Mouse (Mus musculus): ENCODE data around the gene Ap2a2.
"Not testable (repeated sequence)": the region's sequence is repeated elsewhere in the genome, so short reads cannot be mapped to it uniquely, and the experiment has no call there.

The Ap2a2 gene

DNA sequence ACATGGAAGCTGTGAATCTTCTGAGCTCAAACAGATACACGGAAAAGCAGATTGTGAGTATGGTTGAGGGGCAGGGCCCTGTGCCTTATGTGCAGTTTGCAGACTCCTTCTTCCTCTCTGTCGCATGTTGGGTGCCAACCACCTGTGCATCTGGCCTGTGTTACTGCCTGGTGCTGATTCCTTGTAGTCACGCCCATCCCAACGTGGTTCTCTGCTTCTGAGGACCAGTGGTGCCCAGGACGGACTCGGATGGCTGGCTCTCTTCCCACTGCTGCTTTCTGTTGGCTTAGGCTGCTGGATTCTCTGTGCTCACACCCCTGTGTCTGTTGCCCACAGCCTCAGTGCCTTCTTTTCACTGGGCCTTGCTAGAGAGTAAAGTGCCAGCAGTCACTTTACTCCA is 35.6 kb downstream of the Ap2a2 start:
- no peak for DNase-seq (ENCODE audit: low spot score)

DNA sequence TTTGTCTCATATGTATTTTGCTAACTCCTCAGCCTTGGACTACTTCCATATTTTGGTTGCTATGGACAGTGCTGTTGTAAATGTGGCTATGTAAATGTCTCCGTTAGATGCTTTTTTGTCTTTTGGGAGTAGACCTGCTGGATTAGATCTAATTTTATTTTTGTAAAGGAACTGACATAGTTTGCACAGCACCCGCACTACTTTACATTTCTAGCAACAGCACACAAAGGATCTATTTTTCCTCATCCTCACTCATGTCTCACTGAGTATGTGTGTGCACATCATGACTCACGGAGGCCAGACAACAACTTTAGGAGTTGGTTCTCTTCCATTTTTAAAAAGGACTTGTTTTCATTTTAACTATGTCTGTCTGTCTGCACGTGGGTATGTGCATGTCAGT is 45.7 kb downstream of the Ap2a2 start:
- DNase-seq (ENCODE audit: low spot score), result no peak

DNA sequence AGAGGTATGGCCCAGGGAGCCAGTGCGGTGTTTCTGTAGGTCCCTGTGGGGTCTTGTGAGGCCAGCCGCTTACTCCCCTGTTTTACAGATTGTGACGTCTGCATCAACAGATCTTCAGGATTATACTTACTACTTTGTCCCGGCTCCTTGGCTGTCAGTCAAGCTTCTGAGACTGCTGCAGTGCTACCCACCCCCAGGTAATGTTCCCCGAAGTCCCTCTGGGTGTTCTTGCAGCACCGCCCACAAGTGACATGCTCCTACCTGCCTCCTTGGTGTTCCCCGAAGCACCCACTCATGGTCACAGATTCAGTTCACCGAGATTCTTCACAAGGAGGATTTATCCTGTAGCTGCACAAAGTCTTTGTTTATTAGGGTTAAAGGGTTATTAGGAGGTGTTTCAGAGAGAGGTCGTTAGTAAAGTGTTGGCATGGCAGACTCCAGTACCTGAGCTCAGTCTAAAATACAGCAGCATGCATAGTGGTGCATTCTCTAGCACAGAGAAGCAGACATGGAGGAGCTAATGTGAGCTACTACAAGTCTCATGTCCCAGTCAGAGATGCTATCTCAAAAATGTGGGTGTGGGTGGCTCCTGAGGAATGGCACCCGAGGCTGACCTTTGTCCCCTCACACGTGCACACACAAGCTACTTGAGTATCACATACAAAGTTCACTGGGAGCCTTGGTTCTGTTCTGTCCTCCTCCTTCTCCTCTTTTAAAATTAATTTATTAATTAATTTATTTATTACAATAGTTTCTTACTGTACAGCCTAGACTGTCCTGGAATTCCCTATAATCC is 47.9 kb downstream of the Ap2a2 start:
- no peak for DNase-seq (ENCODE audit: low spot score)

DNA sequence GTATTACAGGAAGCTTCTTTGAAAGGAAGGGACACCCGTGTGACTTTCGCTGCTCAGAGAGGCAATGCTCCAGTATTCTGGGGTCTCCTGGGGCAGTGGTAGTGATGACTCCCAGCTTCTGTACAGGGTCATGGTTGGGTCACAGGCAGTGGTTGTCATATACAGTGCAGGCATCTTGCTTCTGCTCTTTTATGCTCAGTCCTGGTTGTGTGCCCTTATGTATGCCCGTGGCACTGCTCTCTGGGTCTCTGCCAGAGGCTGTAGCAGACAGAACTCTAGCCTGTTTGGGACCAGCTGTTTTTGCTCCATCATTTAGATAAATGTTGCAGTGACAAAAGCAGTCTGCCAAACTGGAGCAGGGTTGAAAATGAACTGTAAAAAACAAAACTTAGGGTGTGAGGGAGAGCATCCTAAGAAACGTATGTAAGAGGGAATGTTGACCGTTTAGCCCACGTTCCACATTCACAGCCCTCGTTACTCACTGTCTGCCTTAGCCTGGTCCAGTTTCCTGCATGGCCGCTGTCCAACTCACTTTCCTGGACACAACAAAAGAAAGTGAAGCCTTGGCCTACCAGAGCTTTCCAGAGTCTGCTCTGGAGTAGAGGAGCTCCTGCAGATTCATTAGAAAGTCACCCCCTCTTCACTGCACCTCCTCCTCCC is 49.9 kb downstream of the Ap2a2 start:
- no peak for DNase-seq (ENCODE audit: low spot score)

DNA sequence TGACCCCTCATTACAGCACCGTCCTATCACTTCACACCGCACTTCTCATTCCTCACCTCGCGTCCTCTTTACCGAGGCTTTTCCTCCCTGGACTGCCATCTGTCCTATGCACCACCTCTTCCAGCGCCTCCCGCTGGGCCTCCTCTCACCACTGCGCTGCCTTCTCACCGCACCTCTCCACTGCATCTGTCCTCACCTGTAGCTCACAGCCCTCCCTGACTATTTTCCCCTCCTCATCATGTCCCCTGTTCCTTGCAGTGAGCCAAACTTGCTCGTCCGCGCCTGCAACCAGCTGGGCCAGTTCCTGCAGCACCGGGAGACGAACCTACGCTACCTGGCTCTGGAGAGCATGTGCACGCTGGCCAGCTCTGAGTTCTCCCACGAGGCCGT is 50.4 kb downstream of the Ap2a2 start:
- DNase-seq (ENCODE audit: low spot score), result no peak

DNA sequence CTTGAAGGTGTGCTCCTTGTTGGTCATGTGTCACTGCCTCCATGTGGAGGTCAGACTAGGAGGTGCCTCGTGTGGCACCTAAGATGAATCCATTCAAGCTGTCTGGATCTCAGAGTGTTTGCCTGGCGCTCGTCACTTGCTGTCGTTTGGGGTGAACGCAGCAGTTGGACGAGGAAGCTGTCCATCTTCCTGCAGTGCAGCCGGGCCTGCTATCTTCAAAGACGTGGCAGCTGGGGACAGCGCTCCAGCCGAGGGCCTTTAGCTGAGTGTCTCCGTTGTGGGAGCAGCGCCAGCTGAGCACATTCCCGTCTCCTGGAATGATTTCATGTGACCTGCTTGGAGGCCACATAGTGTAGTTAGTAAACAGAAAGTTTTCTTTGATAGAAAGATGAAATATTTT is 50.8 kb downstream of the Ap2a2 start:
- DNase-seq (ENCODE audit: low spot score), result no peak

DNA sequence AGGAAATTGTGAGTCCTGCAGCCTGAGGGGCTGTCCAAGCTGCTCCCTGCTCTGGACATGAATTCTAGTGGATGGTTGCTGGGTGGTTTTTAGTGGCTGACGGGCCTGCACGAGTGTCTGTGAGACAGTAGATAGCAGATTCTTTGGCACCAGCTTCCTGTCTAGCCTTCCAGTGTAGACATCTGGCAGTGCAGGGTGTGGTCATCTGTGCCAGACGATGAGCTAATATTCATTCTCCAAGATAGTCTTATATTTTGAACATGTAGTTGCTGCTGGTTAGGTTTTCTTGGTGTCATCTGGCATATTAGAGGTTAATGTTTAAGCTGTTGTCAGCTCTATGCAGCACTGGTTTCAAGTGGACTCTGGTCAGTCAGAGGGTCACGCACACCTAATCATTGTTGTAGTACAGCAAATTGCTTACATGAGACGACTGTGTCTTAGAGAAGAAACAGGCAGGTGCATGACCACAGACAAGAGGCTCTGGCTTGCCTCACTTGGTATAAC is 52.4 kb downstream of the Ap2a2 start:
- no peak for DNase-seq (ENCODE audit: low spot score)

DNA sequence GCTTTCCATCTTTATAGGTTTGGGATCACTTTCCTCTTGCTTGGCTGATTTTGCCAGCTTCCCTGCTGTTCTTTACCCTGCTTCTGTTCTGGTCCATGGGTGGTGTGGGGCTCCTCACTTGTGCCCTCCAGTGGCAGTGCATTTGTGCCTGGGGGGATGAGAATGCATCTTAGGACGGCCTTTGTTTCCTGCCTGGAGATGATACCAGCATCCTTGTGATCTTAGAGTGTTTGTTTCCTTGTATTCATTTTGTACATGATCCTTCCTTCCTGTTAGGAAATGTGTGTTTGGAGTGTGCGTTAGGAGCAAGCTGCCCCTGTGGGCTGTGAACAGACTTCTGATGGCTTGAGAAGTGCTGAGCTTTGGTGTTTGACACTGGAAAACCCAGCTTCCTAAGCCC is 62.2 kb downstream of the Ap2a2 start:
- DNase-seq (ENCODE audit: low spot score), result no peak

DNA sequence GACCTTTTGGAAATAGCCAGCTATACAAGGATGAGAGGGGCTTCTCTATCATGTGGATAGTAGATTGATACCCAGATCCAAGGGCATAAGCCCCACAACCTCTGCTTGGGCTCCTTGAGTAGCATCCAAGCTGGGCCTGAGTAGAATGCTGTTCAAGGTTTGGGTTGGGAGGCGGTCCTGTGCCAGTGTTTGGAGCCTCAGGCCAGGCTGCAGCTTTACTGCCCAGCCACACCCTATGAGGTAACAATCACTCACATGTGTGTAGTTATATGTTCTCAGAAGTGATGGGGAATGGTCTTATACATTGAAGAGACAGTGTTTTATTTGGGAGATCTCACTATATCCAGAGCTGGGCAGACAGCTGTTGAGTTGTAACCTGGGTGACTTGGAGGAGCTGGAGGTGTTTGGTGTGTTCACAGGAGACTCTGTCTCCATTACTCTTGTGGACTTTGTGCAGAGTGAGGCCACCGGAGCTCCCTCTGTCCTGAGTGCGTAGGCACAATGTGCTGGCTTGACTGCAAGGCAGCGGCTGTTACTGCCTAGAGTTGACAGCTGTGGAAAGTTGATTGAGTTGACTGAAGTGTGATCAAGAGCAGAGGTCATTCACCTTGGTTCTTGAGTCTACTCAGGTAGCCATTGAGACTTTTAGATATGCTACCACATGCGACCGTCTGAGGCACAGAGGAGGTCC is 63.3 kb downstream of the Ap2a2 start:
- DNase-seq (ENCODE audit: low spot score), result no peak

DNA sequence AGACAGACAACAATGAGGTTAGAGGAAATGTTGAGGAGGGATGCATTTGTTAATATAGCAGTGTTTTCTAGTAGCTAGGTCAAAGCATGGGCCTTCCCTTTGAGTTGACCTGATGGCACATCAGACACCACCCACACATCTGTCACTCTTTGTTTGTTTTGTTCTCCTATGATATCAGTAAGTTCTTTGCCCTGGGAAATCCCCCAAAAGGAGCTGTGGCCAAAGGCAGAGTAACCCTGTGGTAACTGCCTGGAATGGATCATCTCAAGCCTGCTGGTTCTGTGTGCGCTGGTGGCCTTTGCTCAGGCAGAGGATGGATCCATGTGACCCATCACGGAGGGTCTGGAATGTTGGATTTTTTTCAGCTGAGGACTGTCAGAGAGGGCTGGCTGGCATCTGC is 66.0 kb downstream of the Ap2a2 start:
- DNase-seq (ENCODE audit: low spot score), result no peak

DNA sequence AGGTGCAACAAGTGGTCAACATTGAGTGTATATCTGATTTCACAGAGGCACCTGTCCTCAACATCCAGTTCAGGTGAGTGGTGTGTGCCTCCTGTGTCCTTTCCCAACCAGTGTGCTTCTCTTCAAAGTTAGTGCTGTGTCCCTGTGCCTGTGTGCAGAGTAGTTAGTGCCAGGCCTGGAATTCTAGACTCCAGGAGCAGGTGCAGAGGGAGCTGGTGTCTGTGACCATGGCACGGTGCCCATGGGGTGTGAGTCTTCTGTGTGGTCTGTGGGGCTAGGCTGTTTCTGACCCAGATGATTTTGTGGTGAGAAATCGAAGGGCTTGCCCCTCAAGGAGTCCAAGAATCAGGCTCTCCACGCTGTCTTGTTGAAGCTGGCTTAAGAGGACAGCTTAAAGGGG is 67.3 kb downstream of the Ap2a2 start:
- no peak for DNase-seq (ENCODE audit: low spot score)

DNA sequence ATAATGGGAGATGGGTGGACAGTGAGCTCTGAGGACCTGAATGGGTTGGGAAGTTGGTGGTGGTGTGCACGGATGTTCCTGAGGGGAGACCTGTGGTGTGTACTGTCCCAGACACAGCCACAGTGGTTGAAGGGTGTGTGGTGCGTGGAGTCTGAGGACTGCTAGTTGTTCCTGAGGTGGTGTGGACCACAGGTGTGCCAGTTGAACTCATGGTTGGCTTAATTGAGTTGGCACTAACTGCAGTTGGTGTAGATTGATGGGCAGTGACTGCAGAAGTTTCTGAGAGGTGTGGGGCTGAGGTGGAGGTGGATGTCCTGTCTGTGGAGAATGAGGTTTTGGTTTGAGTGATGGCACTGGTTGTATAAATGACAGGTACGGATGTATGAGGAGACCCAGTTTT is 76.1 kb downstream of the Ap2a2 start:
- not testable (repeated sequence) for DNase-seq (ENCODE audit: low spot score)

DNA sequence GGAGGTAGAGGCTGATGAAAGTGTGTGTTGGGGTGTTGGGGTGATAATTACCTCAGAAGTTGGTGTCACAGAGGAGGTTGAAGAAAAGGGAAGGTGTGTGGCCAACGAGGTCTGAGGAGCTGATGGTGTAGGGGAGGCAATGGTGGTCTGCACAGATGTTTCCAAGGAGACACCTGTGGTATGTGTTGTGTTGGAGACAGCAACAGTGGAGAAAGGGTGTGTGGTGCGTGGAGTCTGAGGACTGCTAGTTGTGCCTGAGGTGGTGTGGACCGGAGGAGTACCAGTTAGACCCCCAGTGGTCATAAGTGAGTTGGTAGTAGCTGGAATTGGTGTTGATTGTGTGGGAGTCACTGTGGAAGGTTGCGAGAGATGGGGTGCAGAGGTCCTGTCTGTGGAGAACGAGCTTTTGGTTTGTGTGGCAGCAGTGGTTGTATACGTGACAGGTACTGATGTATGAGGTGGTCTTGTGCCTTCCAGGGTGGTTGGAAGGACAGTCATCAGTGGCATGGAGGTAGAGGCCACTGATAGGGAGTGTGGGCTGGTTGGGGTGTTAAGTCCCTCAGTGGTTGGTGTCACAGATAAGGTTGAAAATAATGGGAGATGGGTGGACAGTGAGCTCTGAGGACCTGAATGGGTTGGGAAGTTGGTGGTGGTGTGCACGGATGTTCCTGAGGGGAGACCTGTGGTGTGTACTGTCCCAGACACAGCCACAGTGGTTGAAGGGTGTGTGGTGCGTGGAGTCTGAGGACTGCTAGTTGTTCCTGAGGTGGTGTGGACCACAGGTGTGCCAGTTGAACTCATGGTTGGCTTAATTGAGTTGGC is 76.8 kb downstream of the Ap2a2 start:
- DNase-seq (ENCODE audit: low spot score), result not testable (repeated sequence)

DNA sequence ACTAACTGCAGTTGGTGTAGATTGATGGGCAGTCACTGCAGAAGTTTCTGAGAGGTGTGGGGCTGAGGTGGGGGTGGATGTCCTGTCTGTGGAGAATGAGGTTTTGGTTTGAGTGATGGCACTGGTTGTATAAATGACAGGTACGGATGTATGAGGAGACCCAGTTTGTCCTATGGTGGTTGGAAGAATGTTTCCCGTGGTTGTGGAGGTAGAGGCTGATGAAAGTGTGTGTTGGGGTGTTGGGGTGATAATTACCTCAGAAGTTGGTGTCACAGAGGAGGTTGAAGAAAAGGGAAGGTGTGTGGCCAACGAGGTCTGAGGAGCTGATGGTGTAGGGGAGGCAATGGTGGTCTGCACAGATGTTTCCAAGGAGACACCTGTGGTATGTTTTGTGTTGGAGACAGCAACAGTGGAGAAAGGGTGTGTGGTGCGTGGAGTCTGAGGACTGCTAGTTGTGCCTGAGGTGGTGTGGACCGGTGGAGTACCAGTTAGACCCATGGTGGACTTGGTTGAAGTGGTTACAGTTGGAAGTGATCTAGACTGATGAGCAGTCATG is 77.4 kb downstream of the Ap2a2 start:
- DNase-seq (ENCODE audit: low spot score), result not testable (repeated sequence)

DNA sequence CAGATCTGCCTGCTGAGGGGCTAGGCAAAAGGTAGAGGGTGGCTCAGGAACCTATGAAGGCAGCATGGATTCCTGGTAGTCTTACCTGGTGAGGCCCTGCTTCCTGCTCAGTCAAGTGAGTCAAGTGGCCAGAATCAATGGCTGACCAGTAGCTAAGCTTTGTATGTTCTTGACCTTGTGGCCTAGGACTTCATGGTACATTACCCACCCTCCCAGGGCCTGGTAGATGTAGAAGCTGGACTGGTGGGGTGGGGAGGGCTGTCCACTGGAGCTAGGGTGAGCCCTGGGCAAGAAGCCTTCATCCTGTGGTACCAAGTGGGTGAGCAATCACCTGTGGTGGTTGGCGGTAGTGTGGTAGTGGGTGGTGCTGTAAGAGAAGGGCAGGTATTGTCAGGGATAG is 80.4 kb downstream of the Ap2a2 start:
- DNase-seq (ENCODE audit: low spot score), result no peak

DNA sequence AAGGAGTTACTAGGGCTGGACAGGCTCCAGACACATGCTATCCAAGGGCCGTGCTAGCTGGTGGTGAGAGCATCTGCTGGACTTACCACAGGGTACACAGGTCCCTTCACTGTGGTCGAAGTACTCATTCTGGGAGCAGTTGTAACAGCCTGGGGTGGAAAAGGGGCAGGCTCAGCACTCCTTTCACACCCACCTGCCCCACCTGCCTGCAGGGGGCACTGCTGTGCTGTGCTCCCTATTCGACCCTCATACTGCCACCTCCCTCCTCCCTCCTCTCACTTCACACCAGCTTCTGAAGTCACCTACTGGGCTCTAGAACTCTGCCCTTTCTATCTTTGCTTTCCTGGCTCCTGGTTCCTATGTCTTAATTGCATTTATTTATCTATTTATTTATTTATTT is 81.2 kb downstream of the Ap2a2 start:
- DNase-seq (ENCODE audit: low spot score), result peak; percentile 41

DNA sequence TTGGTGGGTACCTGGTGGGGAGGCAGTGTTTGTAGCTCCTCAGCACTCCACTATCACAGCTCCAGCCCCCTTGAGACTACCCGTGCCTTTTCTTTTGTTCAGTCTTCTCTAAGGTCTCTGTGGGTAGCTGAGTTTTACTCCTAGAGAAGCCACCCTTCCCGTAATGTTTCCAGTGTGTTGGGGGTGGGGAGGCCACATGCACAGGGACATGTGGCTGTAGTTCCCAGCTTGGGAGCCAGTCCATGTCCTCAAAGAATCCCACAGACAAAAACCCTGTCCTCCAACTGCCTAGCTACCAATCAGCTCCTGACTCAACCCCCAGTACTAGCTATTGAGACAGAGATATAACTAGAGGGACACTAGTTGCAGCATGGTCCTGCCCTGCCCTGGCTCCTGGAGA is 85.1 kb downstream of the Ap2a2 start:
- no peak for DNase-seq (ENCODE audit: low spot score)

DNA sequence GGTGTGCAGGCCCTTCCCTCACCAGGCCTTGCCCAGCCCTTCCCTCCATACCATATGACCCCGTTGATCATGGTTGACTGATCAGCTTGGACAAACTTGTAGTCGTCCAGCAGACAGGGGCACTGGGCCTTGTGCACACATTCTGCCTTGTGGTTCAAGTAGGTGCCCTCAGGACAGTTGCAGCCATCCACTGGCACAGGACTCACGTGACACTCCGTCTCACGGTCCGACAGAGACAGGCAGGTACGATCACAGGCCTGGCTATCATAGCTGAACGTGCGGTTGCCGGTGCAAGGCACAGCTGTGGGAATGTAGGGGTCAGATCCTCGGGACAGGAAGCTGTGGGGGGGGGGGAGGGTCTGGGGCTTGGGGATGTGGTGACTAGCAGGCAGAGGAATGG is 85.8 kb downstream of the Ap2a2 start:
- DNase-seq (ENCODE audit: low spot score), result no peak

DNA sequence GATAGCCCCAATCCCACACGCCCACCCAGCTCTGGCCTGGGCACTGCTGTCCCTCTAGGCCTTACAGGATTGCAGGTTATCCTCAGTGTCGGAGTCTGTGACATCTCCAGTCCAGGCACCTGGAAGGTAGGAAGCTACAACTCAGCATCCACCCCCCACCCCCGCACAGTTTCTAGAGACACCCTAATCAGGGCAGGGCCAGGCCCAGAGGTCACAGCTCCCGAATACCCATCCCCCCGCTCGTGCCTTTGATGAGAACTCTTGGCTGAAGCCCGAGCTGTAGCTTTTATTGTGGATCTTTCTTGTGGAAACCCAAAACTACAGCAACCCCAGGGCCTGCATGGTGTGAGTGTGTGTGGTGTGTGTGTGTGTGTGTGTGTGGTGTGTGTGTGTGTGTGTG is 90.2 kb downstream of the Ap2a2 start:
- no peak for DNase-seq (ENCODE audit: low spot score)

DNA sequence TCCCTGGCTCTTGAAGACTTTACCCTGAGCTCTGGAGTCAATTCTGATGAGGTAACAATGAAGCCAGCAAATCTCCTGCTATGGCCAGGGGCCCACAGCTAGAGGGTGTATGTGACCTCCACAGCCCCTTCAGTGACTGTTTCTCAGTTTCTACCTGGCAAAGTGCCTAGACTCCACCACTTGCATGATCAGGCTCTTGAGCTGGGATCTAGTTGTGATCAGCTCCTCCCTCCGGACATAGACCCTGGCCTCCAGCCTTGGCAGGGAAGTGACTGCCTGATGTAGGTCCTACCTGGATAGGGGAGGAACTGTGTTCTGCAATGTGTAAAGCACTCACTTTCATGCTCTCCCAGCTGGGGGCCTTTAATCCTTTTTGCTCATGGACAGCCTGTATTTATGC is 98.4 kb downstream of the Ap2a2 start:
- DNase-seq (ENCODE audit: low spot score), result no peak

DNA sequence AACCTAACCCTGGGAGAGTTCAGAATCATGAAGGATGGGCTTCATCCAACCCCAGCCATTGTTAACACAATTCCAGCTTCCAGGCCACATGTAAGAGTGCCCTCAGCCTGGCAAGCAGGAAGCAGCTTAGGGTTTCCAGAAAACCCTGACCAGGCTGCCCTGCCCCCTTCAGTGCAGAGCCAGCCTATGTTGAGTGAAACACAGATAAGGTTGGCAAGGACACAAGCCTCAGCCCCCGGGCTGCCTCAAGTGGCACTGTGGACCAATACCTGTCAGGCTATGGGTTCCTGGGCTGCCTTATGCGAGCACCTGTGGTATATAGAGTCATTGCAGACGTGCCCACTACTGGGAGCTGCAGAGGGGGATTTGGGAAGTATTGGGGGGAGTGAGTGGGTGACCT is 99.5 kb downstream of the Ap2a2 start:
- no peak for DNase-seq (ENCODE audit: low spot score)

DNA sequence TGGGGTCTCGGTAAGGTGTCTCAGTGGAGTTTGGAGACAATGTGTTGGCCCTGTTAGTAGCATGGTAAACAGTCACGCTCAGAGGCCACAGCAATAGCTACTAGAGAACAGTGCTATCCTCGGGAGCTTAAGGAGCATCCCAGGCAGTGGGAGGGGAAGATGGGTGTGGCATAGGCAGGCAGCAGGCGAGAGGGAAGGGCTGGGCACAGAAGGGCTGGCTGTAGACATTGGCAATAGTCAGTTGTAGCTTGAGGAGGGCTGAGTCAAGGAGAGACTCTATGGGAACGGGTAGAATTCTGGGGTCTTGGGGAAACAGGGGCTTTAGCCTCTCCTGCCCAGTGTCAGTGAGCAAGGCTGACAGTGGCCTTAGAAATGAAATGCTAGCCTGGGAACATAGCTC is 100.2 kb downstream of the Ap2a2 start:
- DNase-seq (ENCODE audit: low spot score), result no peak
